Mouse (Mus musculus) liver, postnatal 0 days (tissue): ENCODE results near the gene Gabra6.

Experiments used
- CTCF ChIP-seq: sonication (generic); IDR thresholded peaks from 2 replicates; pipeline ENCODE4 v1.5.1; 2016; ENCODE audit warnings: antibody characterized with exemption, low read depth
- EP300 ChIP-seq: IDR thresholded peaks from 2 replicates; pipeline ENCODE4 v1.6.1; 2016; ENCODE audit warnings: antibody characterized with exemption, low read depth, mild to moderate bottlenecking

DNA sequence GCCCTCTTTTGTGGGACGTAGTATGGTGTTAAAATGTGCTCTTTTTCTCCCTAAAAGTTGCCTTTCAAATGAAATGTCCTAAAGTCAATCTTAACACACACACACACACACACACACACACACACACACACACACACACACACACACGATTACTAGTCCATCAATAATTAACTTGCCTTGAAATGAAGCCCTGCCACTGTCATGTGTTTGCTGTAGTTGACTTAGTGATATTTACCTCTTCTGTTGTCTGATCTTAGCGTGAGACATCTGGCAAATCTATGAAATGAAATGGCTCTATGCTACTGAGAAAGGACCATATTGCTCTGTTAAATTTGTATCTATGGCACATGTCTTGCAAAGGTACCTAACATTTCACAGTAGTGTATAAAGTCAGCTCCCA is 61.9 kb downstream of the Gabra6 start:
- TF ChIP-seq CTCF, result no peak
- TF ChIP-seq EP300, result no peak
